Mouse (Mus musculus) embryonic facial prominence, embryonic 12.5 days (tissue): ENCODE data around the gene Ttll12. TPM values are rescaled to one million over a fixed set of nuclear protein-coding genes. Genes with fewer than 3 reads are reported as not detected.

Experiments
- ATAC-seq: fragments of 200-750 bp; cut with Nextera tagmentation; 2 replicates; pipeline ENCODE4 v1.8.0; 2017; ENCODE audit not compliant: insufficient number of reproducible peaks, insufficient read depth, low FRiP score, low TSS enrichment
- H3K27ac ChIP-seq: fragments of 300-500 bp; sonication (generic); 2 replicates; pipeline ENCODE4 v1.5.1; 2016; ENCODE audit warnings: mild to moderate bottlenecking
- H3K27me3 ChIP-seq: fragments of 300-500 bp; sonication (generic); 2 replicates; pipeline ENCODE4 v1.6.1; 2016; ENCODE audit warnings: mild to moderate bottlenecking, moderate library complexity
- H3K36me3 ChIP-seq: fragments of 300-500 bp; sonication (generic); 2 replicates; pipeline ENCODE4 v1.6.1; 2016; ENCODE audit warnings: mild to moderate bottlenecking
- H3K4me1 ChIP-seq: fragments of 300-500 bp; sonication (generic); 2 replicates; pipeline ENCODE4 v1.6.1; 2016
- H3K4me2 ChIP-seq: fragments of 300-500 bp; sonication (generic); replicated peaks from 2 replicates; pipeline ENCODE4 v1.6.1; 2016; ENCODE audit warnings: mild to moderate bottlenecking, moderate library complexity
- H3K4me3 ChIP-seq: fragments of 300-500 bp; sonication (generic); 2 replicates; pipeline ENCODE4 v1.5.1; 2016; ENCODE audit warnings: mild to moderate bottlenecking
- H3K9ac ChIP-seq: fragments of 300-500 bp; sonication (generic); 2 replicates; pipeline ENCODE4 v1.6.1; 2016; ENCODE audit warnings: mild to moderate bottlenecking, moderate library complexity
- H3K9me3 ChIP-seq: fragments of 300-500 bp; sonication (generic); 2 replicates; pipeline ENCODE4 v1.6.1; 2016; ENCODE audit warnings: mild to moderate bottlenecking, moderate library complexity
- WGBS: fragments of 180-500 bp; shearing (Covaris S2); methylation state at CpG from one replicate; pipeline ENCODE4 v1.1.7; 2016; 5-methylcytosine and 5-hydroxymethylcytosine counted together
- polyA plus RNA-seq: library from polyadenylated mRNA; unstranded; fragments of >200 nt; fragmentation: Nextera tagmentation; extraction: Ambion mirVana; gene quantifications from 2 replicates; pipeline ENCODE4 v1.2.1, GENCODE M21; 2016

Gene Ttll12
- polyA plus RNA-seq, 1 experiment from 2014 or later: 48.9 TPM

GRCm38 (mm10) chr15:83615245-83615644 is 20.3 kb upstream of the Ttll12 start:
- H3K4me2 ChIP-seq: no peak overlapping the region
- 91% methylated on average over 3 of the region's 3 CpGs for WGBS
- no peak overlapping the region for H3K9ac ChIP-seq
- H3K36me3 ChIP-seq: peaks cover 61% of the 10 kb centered on the region
- H3K4me3 ChIP-seq: no peak overlapping the region
- ATAC-seq: no peak
- H3K27ac ChIP-seq: no peak overlapping the region
- no peaks in the 10 kb centered on the region for H3K4me1 ChIP-seq
- H3K9me3 ChIP-seq: no peaks in the 10 kb centered on the region
- H3K27me3 ChIP-seq: no peaks in the 10 kb centered on the region

DNA sequence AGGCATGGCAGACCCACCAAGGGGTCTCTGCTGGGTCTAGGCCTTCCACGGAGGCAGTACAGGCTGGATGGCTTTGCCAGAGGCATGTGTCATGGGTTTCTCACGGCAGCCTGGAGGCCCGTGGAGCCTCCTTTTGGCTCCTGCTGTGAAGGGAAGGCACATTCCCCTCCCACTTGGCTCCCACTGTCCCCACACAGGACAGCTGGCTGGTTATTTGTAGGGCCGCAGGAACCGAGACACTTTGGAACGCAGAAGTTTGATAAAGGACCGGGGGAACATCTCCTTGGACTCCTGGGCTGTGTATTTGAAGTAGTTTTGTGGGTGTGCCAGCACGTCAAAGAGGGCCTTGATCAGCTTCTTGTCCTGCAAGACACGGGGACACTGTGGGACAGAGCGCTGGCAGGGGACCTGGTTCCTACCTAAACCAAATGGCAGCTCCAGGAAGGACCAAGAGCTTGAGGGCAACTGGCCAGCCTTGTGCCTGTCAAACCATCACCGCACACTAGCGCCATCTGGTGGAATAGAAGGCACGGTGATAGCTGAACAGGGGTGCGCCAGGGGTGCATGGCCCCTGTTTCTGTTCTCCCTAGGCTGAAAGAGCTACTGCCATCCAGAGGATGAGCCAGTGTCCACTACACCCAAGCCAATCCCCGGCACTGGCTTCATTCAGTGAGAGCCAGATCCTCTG is 12.3 kb upstream of the Ttll12 start:
- no peak overlapping the region for H3K9ac ChIP-seq
- no peak overlapping the region for H3K27ac ChIP-seq
- WGBS: 54% methylated on average over 15 of the region's 15 CpGs
- H3K9me3 ChIP-seq: no peaks in the 10 kb centered on the region
- no peak for ATAC-seq
- H3K4me3 ChIP-seq: no peak overlapping the region
- peaks cover 5% of the 10 kb centered on the region; the same call in 1 of the 2 replicates for H3K4me1 ChIP-seq
- peaks cover 29% of the 10 kb centered on the region for H3K36me3 ChIP-seq
- no peaks in the 10 kb centered on the region for H3K27me3 ChIP-seq
- no peak overlapping the region for H3K4me2 ChIP-seq

DNA sequence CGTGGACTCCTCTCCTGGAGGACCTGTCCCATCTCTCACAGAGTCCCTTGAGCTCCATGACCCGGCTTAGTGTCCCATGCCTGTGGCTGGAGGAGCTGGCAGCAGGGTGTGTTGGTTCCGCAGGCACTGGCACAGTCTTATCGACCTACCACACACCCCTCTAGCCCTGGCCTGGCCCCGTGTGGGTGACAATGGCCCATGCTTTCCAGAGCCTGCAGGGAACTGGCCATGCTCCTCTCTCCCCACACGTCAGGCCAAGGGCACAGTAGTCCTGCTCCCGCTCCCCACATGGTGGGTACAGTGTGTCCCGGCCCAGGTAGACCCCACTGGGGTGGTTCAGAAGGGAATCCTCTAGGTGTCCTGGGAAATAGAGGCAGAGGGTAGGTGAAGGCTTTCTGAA is 11.7 kb upstream of the Ttll12 start:
- Histone ChIP-seq H3K4me3 (no peak overlapping the region), H3K4me2 (no peak overlapping the region), H3K9me3 (no peaks in the 10 kb centered on the region), H3K4me1 (peaks cover 5% of the 10 kb centered on the region; the same call in 1 of the 2 replicates), H3K36me3 (peaks cover 24% of the 10 kb centered on the region), H3K27me3 (no peaks in the 10 kb centered on the region), H3K9ac (no peak overlapping the region), H3K27ac (no peak overlapping the region)
- ATAC-seq: no peak
- 94% methylated on average over 8 of the region's 8 CpGs for WGBS

GRCm38 (mm10) chr15:83606216-83606615 is 11.3 kb upstream of the Ttll12 start:
- Histone ChIP-seq H3K36me3 (peaks cover 24% of the 10 kb centered on the region), H3K9ac (no peak overlapping the region), H3K9me3 (no peaks in the 10 kb centered on the region), H3K4me3 (no peak overlapping the region), H3K27ac (no peak overlapping the region), H3K4me1 (peaks cover 5% of the 10 kb centered on the region; the same call in 1 of the 2 replicates), H3K4me2 (no peak overlapping the region), H3K27me3 (no peaks in the 10 kb centered on the region)
- WGBS: 88% methylated on average over 11 of the region's 11 CpGs
- ATAC-seq: no peak

- Histone ChIP-seq H3K36me3 (0 out of 2 replicates have a peak, but pooled peaks cover 11% of the 10 kb centered on the region), H3K27me3 (no peaks in the 10 kb centered on the region), H3K9ac (no peak overlapping the region), H3K4me3 (no peak overlapping the region), H3K4me1 (peaks cover 5% of the 10 kb centered on the region; the same call in 1 of the 2 replicates), H3K27ac (no peak overlapping the region), H3K4me2 (no peak overlapping the region), H3K9me3 (no peaks in the 10 kb centered on the region)
- no peak for ATAC-seq
- WGBS: 93% methylated on average over 7 of the region's 7 CpGs
These were observed 8.5 kb upstream of the Ttll12 start for GRCm38 (mm10) chr15:83603426-83603825.

DNA sequence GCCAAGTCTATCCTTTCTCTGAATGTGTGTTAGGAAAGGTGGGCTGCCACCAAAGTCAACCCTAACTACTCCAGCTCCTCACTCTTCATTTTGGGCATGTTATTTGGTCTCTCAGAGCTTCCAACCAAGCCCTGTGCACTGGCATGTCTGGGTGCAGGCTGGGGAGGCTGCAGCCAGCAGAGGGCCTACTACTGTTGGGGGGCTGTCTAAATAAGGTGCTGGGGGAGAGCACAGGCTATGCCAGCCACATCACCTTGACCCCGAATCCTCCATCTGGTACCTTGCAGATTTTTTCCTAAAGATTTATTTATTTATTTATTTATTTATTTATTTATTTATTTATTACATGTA is 8.1 kb upstream of the Ttll12 start:
- Histone ChIP-seq H3K9ac (no peak overlapping the region), H3K4me1 (peaks cover 5% of the 10 kb centered on the region; the same call in 1 of the 2 replicates), H3K4me2 (no peak overlapping the region), H3K4me3 (no peak overlapping the region), H3K27ac (no peak overlapping the region), H3K27me3 (no peaks in the 10 kb centered on the region), H3K9me3 (no peaks in the 10 kb centered on the region), H3K36me3 (0 out of 2 replicates have a peak, but pooled peaks cover 11% of the 10 kb centered on the region)
- WGBS: 95% methylated on average over 1 of the region's 1 CpGs
- no peak for ATAC-seq

- Histone ChIP-seq H3K27ac (no peak overlapping the region), H3K27me3 (no peaks in the 10 kb centered on the region), H3K36me3 (0 out of 2 replicates have a peak, but pooled peaks cover 11% of the 10 kb centered on the region), H3K4me3 (no peak overlapping the region), H3K4me1 (peaks cover 5% of the 10 kb centered on the region; the same call in 1 of the 2 replicates), H3K9ac (no peak overlapping the region), H3K4me2 (no peak overlapping the region), H3K9me3 (no peaks in the 10 kb centered on the region)
- no peak for ATAC-seq
- 71% methylated on average over 13 of the region's 13 CpGs for WGBS
These were observed 7.6 kb upstream of the Ttll12 start for GRCm38 (mm10) chr15:83602372-83603045.

DNA sequence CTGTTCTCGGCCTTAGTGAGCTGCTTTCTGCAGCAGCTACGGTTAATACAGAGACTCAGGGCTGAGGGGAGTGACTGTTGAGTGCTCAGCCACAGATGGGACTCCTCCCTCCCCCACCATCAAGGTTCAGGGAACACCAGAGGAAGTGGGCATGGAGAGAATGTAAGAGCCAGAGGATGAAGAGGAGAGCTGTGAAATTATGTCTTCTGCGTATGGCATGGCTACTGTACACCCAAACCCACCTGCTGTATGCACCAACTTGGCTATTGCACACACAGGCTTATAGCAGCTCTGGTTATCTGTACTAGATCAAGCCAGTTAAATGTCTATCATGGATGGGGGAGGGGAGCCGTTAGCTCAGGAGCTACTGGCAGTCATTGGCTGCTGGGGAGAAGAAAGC is 6.2 kb upstream of the Ttll12 start:
- ATAC-seq: no peak
- H3K27me3 ChIP-seq: no peaks in the 10 kb centered on the region
- peaks cover 5% of the 10 kb centered on the region; the same call in 1 of the 2 replicates for H3K4me1 ChIP-seq
- H3K27ac ChIP-seq: no peak overlapping the region
- H3K4me3 ChIP-seq: no peak overlapping the region
- no peak overlapping the region for H3K4me2 ChIP-seq
- H3K36me3 ChIP-seq: 0 out of 2 replicates have a peak, but pooled peaks cover 4% of the 10 kb centered on the region
- no peaks in the 10 kb centered on the region for H3K9me3 ChIP-seq
- no peak overlapping the region for H3K9ac ChIP-seq
- WGBS: 70% methylated on average over 4 of the region's 4 CpGs

DNA sequence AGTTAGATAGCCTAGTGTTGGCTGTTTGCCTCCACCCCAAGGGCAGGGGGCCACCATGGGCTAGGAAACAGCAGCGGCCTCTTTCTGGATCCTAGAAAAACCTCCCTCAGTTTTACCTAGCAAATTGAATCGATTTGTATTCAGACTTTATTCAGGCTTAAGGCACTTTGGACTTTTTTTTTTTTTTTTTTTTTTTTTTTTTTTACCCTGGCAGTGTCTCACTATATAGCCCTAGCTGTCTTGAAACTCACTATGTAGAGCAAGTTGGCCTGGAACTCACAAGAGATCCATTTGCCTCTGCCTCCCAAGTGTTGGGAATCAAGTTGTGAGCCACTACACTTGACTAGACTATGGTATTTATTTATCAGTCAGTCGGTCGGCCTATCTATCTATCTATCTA is 1.9 kb upstream of the Ttll12 start:
- peaks cover 15% of the 10 kb centered on the region for H3K4me1 ChIP-seq
- H3K9me3 ChIP-seq: no peaks in the 10 kb centered on the region
- no peak overlapping the region for H3K4me2 ChIP-seq
- no peak for ATAC-seq
- no peak overlapping the region for H3K9ac ChIP-seq
- no peaks in the 10 kb centered on the region for H3K27me3 ChIP-seq
- no peak overlapping the region for H3K4me3 ChIP-seq
- H3K36me3 ChIP-seq: no peaks in the 10 kb centered on the region
- 89% methylated on average over 4 of the region's 4 CpGs for WGBS
- H3K27ac ChIP-seq: no peak overlapping the region

DNA sequence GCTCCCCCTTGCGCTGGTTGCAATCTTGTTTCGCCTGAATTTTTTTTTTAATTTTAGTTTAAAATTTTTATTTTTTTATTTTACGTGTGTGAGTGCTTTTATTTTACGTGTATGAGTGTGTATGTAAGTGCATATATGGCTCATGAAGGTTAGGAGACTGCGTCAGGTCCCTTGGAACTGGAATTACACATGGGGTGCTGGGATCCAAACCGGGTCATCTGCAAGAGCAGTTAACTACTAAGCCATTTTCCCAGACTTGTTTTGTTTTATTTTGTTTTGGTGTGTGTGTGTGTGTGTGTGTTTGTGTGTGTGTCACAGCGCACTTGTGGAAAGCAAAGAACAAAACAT is 381 bp upstream of the Ttll12 start:
- no peaks in the 10 kb centered on the region for H3K9me3 ChIP-seq
- WGBS: 35% methylated on average over 7 of the region's 7 CpGs
- H3K4me1 ChIP-seq: peaks cover 15% of the 10 kb centered on the region
- no peak for ATAC-seq
- H3K4me2 ChIP-seq: peak overlapping the region; percentile 83
- H3K9ac ChIP-seq: no peak overlapping the region; the same call in 1 of the 2 replicates
- H3K4me3 ChIP-seq: peak overlapping the region; percentile 90
- H3K27me3 ChIP-seq: no peaks in the 10 kb centered on the region
- no peak overlapping the region for H3K27ac ChIP-seq
- peaks cover 6% of the 10 kb centered on the region; the same call in 1 of the 2 replicates for H3K36me3 ChIP-seq

DNA sequence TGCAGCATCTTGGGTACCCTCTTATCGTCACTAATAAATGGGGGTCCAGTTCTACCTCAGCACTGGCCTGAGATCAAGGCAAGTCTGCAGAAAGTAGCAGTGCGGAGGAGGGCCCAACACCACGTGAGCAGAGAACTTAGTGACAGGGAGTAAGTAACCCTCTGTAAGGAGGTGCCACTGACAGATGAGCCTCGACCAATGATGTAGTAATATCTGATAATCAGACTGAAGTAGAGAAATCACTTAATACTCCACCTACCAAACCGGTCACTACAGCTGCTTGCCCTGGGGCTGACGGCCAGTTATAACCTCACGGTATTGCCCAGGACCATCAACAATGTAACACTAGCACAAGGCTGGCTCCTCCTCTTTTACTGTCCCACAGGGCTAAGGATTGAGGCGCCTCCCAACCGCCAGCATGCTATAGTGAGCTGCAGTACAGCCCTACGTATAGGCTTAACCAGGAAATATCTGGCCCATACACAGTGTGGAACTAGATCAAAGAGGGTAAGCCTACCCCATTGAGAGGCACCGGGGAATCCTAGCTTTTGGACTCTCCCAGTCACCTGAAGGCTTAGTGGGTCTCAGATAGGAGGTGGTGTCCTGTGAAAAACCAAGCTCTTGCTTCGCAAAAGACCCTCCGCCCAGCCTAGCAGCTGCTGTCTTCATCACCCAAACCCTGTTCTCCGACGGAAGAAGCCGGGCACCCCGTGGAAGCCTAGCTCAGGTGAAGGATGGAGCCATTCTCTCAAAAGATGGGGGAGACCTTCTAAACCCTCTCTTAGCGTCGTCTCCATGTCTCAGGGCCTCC is 1.1 kb downstream of the Ttll12 start:
- Histone ChIP-seq H3K9ac (peak overlapping the region; percentile 80), H3K9me3 (no peaks in the 10 kb centered on the region), H3K4me3 (peak overlapping the region; percentile 90), H3K27me3 (no peaks in the 10 kb centered on the region), H3K27ac (peak overlapping the region; percentile 73; the same call in 1 of the 2 replicates), H3K4me1 (peaks cover 15% of the 10 kb centered on the region), H3K36me3 (peaks cover 6% of the 10 kb centered on the region; the same call in 1 of the 2 replicates), H3K4me2 (peak overlapping the region; percentile 83)
- ATAC-seq: peak; percentile 57; the same call in 1 of the 2 replicates
- whole genome bisulfite sequencing: 9% methylated on average over 19 of the region's 19 CpGs
